Mouse (Mus musculus) lung, postnatal 0 days (tissue): Measurements from ENCODE around the gene Cdc42ep5. TPM values are rescaled to one million over a fixed set of nuclear protein-coding genes. Genes with fewer than 3 reads are reported as not detected.

Source experiments
- ATAC-seq: fragments of 200-750 bp; cut with Nextera tagmentation; 2 replicates; pipeline ENCODE4 v1.8.0; 2017; ENCODE audit warnings: moderate library complexity
- DNase-seq: peaks from one replicate; pipeline ENCODE4 v3.0.0-alpha.2; 2016; ENCODE audit warnings: low spot score
- H3K27ac ChIP-seq: fragments of 300-500 bp; sonication (generic); 2 replicates; pipeline ENCODE4 v1.5.1; 2014; ENCODE audit warnings: antibody characterized with exemption, mild to moderate bottlenecking, low read length, mixed read lengths
- H3K27me3 ChIP-seq: fragments of 300-500 bp; sonication (generic); replicated peaks from 2 replicates; pipeline ENCODE4 v1.6.1; 2014; ENCODE audit warnings: low read length, mixed read lengths; ENCODE audit not compliant: insufficient read depth
- H3K36me3 ChIP-seq: fragments of 300-500 bp; sonication (generic); 2 replicates; pipeline ENCODE4 v1.6.1; 2014; ENCODE audit warnings: low read length, mixed read lengths; ENCODE audit not compliant: insufficient read depth
- H3K4me1 ChIP-seq: fragments of 300-500 bp; sonication (generic); 2 replicates; pipeline ENCODE4 v1.6.1; 2014; ENCODE audit warnings: antibody characterized with exemption, low read depth, low read length, mixed read lengths; ENCODE audit not compliant: insufficient read depth
- H3K4me2 ChIP-seq: fragments of 300-500 bp; sonication (generic); replicated peaks from 2 replicates; pipeline ENCODE4 v1.6.1; 2014; ENCODE audit warnings: low read depth, mild to moderate bottlenecking, low read length, moderate library complexity, mixed read lengths
- H3K4me3 ChIP-seq: fragments of 300-500 bp; sonication (generic); 2 replicates; pipeline ENCODE4 v1.5.1; 2014; ENCODE audit warnings: low read depth, low read length
- H3K9ac ChIP-seq: fragments of 300-500 bp; sonication (generic); replicated peaks from 2 replicates; pipeline ENCODE4 v1.6.1; 2014; ENCODE audit warnings: low read depth, mild to moderate bottlenecking
- H3K9me3 ChIP-seq: fragments of 300-500 bp; sonication (generic); 2 replicates; pipeline ENCODE4 v1.6.1; 2016; ENCODE audit warnings: low read length, mixed read lengths
- CTCF ChIP-seq: IDR thresholded peaks from 2 replicates; pipeline ENCODE4 v1.5.1; 2016; ENCODE audit warnings: antibody characterized with exemption, mild to moderate bottlenecking
- EP300 ChIP-seq: IDR thresholded peaks from 2 replicates; pipeline ENCODE4 v1.6.1; 2016; ENCODE audit warnings: antibody characterized with exemption, mild to moderate bottlenecking, control low read depth
- WGBS: fragments of 180-500 bp; shearing (Covaris S2); extraction: QIAGEN DNeasy Blood & Tissue Kit; methylation state at CpG from one replicate; pipeline ENCODE4 v1.1.7; 2014; 5-methylcytosine and 5-hydroxymethylcytosine counted together
- polyA plus RNA-seq: library from polyadenylated mRNA; unstranded; fragments of >200 nt; fragmentation: Nextera tagmentation; extraction: Ambion mirVana; gene quantifications from 2 replicates; pipeline ENCODE4 v1.2.1, GENCODE M21; 2015

The Cdc42ep5 gene
- polyA plus RNA-seq, 1 experiment from 2014 or later: 46.7 TPM

DNA sequence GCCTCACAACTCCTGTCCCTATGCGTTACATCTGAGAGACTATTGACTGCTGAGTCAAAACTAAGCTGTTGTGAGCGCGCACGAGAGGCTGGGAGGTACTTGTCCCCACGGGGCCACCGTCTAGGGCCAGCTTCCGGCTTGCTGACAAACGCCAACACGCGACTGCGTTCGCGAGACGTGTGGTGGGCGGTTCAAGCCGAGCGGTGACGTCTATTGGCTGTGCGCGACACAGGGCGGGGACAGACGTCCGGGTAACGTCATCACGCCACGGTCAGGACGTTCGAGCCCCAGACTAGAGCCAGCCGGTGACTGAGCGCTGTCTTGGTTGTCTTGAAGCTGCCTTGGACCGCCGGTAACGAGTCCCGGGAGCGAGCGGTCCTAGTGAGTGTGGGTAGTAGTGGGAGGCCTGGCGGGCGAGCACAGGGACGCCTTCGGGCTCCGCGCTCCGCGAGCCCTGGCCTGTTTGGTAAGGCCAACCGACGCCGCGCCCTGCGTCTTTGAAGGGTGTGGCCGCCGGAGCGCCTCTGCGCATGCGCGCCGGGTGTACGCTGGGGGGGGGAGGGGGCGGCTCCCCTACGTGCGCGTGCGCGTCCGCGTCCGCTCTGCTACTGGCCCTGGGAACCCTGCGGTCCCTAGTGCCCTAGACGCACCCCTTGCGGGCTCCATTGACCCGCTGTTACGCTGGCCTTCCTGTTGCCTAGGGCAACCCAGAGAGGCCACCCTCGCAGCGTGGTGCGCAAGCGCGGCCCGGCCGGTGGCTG lies 27.7 kb downstream of the Cdc42ep5 start, which contains the start of gene Leng8:
Gene Leng8 (plus strand): TSS at position 269 of the 761 bp plus-strand sequence.
- no peaks in the 10 kb centered on the region for H3K9me3 ChIP-seq
- WGBS: under 1% methylated on average over 60 of the region's 78 CpGs
- H3K36me3 ChIP-seq: peaks cover 33% of the 10 kb centered on the region
- TF ChIP-seq EP300: peak; percentile 66; the same call in 1 of the 2 replicates
- peak; percentile 20; the same call in 1 of the 2 replicates for TF ChIP-seq CTCF
- H3K27ac ChIP-seq: peak within 1 kb of the TSS; percentile 96
- peak within 1 kb of the TSS; percentile 79 for H3K4me3 ChIP-seq
- peak; percentile 99 for DNase-seq
- peak within 1 kb of the TSS; percentile 86 for H3K4me2 ChIP-seq
- 0 out of 2 replicates have a peak, but pooled peaks cover 3% of the 10 kb centered on the region for H3K4me1 ChIP-seq
- ATAC-seq: peak; percentile 99
- H3K9ac ChIP-seq: peak within 1 kb of the TSS; percentile 83
- H3K27me3 ChIP-seq: no peaks in the 10 kb centered on the region

DNA sequence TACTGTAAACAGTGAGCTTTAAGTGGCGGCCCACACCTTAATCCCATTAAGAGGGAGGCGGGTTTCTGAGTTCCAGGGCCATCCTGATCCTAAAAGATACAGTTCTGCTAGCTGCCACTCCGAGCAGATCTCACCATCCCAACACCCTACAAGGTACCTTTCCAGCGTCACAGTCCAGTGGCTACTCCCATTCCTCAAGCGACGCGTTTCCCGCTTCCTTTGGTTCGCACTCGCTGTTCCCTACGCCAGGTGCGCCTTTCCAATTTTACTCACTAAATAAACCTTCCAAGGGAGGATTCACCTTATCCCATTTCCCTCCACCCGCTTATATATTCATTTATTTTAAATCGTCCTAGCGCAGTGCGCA lies 28.3 kb downstream of the Cdc42ep5 start:
- 0 out of 2 replicates have a peak, but pooled peaks cover 3% of the 10 kb centered on the region for H3K4me1 ChIP-seq
- ATAC-seq (no peak), DNase-seq (no peak)
- no peaks in the 10 kb centered on the region for H3K9me3 ChIP-seq
- H3K36me3 ChIP-seq: peaks cover 27% of the 10 kb centered on the region
- TF ChIP-seq CTCF: no peak
- peak overlapping the region; percentile 54; the same call in 1 of the 2 replicates for H3K27ac ChIP-seq
- peak overlapping the region; percentile 37; the same call in 1 of the 2 replicates for H3K9ac ChIP-seq
- H3K27me3 ChIP-seq: no peaks in the 10 kb centered on the region
- WGBS: under 1% methylated on average over 16 of the region's 16 CpGs
- H3K4me2 ChIP-seq: peak overlapping the region; percentile 60
- peak overlapping the region; percentile 79 for H3K4me3 ChIP-seq

DNA sequence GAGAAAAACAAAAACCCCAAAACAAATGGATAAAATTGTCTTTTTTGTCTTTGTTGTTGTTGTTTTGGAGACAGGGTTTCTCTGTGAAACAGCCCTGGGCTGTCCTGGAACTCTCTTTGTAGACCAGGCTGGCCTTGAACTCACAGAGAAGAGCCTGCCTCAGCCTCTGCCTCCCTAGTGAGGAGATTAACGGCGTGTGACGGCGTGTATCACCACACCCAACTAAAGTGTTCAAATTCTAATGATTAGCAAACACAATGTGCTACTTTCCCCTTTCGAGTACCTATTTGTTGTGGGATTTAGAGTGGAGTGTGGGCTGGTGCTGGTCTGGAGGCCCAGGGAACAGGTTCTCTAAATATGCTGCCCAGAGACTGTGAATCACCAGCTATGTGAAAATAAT lies 29.7 kb downstream of the Cdc42ep5 start:
- H3K27ac ChIP-seq: no peak overlapping the region
- no peak overlapping the region for H3K4me2 ChIP-seq
- H3K9ac ChIP-seq: no peak overlapping the region
- ATAC-seq (no peak), DNase-seq (no peak)
- 0 out of 2 replicates have a peak, but pooled peaks cover 3% of the 10 kb centered on the region for H3K4me1 ChIP-seq
- TF ChIP-seq EP300: no peak
- TF ChIP-seq CTCF: no peak
- H3K27me3 ChIP-seq: no peaks in the 10 kb centered on the region
- peaks cover 15% of the 10 kb centered on the region; the same call in 1 of the 2 replicates for H3K36me3 ChIP-seq
- H3K4me3 ChIP-seq: no peak overlapping the region
- 76% methylated on average over 5 of the region's 5 CpGs for WGBS
- no peaks in the 10 kb centered on the region for H3K9me3 ChIP-seq

DNA sequence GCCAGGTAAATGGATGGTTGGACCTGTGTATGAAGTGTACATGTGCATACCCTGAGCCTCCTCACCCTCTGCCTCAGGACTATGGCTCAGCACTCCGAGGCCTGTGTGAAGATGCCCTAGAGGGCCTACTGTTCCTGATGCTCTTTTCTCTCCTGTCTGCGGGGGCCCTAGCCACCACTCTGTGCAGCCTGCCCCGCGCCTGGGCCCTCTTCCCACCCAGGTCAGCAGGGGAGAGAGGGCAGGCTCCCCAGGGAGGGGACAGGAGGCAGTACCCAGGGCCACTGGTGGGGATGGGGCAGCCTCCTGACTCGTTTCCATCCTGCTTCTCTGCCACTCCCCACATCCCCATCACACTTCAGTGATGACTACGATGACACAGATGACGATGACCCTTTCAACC lies 31.7 kb downstream of the Cdc42ep5 start:
- no peak for ATAC-seq
- no peak overlapping the region for H3K4me3 ChIP-seq
- H3K9ac ChIP-seq: no peak overlapping the region
- 77% methylated on average over 4 of the region's 7 CpGs for WGBS
- no peaks in the 10 kb centered on the region for H3K27me3 ChIP-seq
- no peak overlapping the region for H3K27ac ChIP-seq
- 0 out of 2 replicates have a peak, but pooled peaks cover 2% of the 10 kb centered on the region for H3K4me1 ChIP-seq
- no peaks in the 10 kb centered on the region for H3K9me3 ChIP-seq
- no peak overlapping the region for H3K4me2 ChIP-seq
- TF ChIP-seq EP300: no peak
- H3K36me3 ChIP-seq: no peaks in the 10 kb centered on the region
- no peak for DNase-seq

DNA sequence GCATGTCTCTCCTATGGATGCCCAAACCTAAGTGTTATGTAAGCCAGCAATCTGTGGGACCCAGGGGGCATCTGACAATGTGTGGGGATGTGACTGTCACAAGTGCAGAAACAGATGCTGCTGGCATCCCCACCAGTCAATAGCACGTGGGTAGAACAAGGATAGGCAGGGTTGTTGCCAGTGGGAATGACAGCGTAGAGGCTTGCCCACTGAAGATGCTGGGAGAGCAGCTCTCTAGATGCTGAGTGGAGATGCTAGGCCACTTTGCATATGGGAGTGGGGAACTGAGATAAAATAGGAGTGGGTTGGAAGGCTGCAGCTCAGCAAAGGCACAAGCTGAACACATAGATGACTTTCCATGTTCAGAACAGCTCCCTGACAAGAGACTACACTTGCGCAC lies 32.1 kb downstream of the Cdc42ep5 start:
- Histone ChIP-seq H3K4me3 (no peak overlapping the region), H3K9me3 (no peaks in the 10 kb centered on the region), H3K27ac (no peak overlapping the region), H3K4me1 (no peaks in the 10 kb centered on the region), H3K27me3 (no peaks in the 10 kb centered on the region), H3K9ac (no peak overlapping the region), H3K36me3 (no peaks in the 10 kb centered on the region), H3K4me2 (no peak overlapping the region)
- WGBS: 92% methylated on average over 3 of the region's 3 CpGs
- no peak for TF ChIP-seq CTCF
- TF ChIP-seq EP300: no peak
- ATAC-seq: no peak
- DNase-seq: no peak

DNA sequence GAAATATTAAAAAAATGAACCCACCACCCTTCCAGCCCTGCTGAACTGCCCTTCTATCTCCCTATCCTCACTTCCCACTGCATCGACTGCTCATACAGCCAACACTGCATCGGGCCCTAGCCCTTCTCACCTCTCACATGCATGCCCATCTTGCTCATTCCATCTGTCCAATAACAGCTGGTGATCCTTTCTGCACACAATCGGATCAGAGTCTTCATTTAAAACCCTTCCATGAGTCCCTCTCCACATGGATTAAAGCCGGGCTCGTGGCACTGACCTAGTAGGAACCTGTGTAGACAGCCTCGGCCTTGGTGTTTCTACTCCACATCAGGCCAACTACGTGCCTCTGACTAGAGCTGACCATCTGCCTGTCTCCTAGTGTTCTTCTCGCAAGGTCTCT lies 32.7 kb downstream of the Cdc42ep5 start:
- no peaks in the 10 kb centered on the region for H3K27me3 ChIP-seq
- no peaks in the 10 kb centered on the region for H3K4me1 ChIP-seq
- H3K9me3 ChIP-seq: no peaks in the 10 kb centered on the region
- no peak for ATAC-seq
- no peak overlapping the region for H3K4me2 ChIP-seq
- H3K36me3 ChIP-seq: no peaks in the 10 kb centered on the region
- no peak for DNase-seq
- WGBS: 82% methylated on average over 8 of the region's 8 CpGs
- no peak overlapping the region for H3K27ac ChIP-seq
- H3K4me3 ChIP-seq: no peak overlapping the region
- H3K9ac ChIP-seq: no peak overlapping the region
- TF ChIP-seq CTCF: no peak
- no peak for TF ChIP-seq EP300
